Mouse (Mus musculus): Measurements from ENCODE around the gene Hspa4.
"Not testable (repeated sequence)": the region's sequence is repeated elsewhere in the genome, so short reads cannot be mapped to it uniquely, and the experiment has no call there.

Gene Hspa4

GRCm38 (mm10) chr11:53307558-53308065, 7.4 kb upstream of the Hspa4 start:
- ATAC-seq (ENCODE audit: low TSS enrichment) = no peak

GRCm38 (mm10) chr11:53306965-53307364, 6.7 kb upstream of the Hspa4 start:
- ATAC-seq (ENCODE audit: low TSS enrichment) = no peak

GRCm38 (mm10) chr11:53304044-53304840, 4.0 kb upstream of the Hspa4 start:
- no peak for ATAC-seq (ENCODE audit: low TSS enrichment)

- no peak for ATAC-seq (ENCODE audit: low TSS enrichment)
Measured at GRCm38 (mm10) chr11:53301167-53301515, 884 bp upstream of the Hspa4 start.

- peak; percentile 41; the same call in 1 of the 2 replicates for ATAC-seq (ENCODE audit: low TSS enrichment)
Measured at GRCm38 (mm10) chr11:53299551-53300329, 517 bp downstream of the Hspa4 start.

- ATAC-seq (ENCODE audit: low TSS enrichment) = no peak
Measured at GRCm38 (mm10) chr11:53297947-53298860, 2.1 kb downstream of the Hspa4 start.

DNA sequence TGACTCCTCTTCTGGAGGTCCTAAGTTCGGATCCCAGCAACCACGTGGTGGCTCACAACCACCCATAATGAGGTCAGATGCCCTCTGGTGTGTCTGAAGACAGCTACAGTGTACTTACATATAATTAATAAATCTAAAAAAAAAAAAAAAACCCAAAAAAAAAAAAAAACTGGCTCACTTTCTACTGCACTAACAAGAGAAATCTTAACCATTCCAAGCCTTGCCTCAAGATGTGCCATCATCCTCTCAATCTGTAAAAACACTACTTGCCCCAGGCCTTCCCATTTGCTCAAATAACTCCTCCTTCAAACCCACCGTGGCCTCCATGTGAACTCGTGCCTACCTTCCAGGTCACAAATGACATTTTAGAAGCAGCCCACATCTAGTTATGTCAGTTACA, 3.4 kb downstream of the Hspa4 start:
- ATAC-seq (ENCODE audit: low TSS enrichment) = no peak

- no peak for ATAC-seq (ENCODE audit: low TSS enrichment)
Measured at GRCm38 (mm10) chr11:53294441-53294840, 5.8 kb downstream of the Hspa4 start.

GRCm38 (mm10) chr11:53290871-53291270, 9.4 kb downstream of the Hspa4 start:
- no peak for ATAC-seq (ENCODE audit: low TSS enrichment)

DNA sequence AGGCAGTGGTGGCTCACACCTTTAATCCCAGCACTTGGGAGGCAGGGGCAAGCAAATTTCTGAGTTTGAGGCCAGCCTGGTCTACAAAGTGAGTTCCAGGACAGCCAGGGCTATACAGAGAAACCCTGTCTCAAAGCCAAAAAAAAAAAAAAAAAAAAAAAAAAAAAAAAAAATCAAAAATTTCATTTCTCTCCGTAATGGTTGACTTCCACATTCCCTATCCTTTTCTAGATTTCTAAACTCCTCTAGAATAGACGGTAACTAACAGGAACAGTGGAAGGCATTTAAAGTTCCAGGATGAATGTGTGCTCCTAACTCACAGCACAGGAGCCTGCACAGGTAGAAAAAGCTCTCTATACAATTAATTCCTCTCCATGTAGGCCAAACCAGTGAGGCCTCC, 10.1 kb downstream of the Hspa4 start:
- ATAC-seq (ENCODE audit: low TSS enrichment) = not testable (repeated sequence)

DNA sequence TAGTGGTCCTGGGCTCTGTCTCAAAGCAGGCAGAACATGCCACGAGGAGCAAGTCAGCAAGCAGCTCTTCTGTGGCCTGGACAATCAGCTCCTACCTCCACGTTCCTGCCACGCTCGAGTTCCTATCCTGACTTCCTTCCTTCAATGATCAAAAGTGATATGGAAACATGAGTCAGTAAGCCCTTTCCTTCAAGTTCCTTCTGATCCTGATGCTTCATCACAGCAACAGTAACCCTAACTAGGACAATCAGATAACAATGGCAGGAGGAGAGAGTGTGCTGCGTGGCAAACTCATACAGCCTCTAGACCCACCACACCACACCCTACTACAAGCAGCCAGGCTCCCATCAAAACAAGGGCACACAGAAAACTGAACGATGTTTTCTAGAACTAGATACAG, 14.4 kb downstream of the Hspa4 start:
- no peak for ATAC-seq (ENCODE audit: low TSS enrichment)

GRCm38 (mm10) chr11:53278411-53278810, 21.8 kb downstream of the Hspa4 start:
- no peak for ATAC-seq (ENCODE audit: low TSS enrichment)

- no peak for ATAC-seq (ENCODE audit: low TSS enrichment)
Measured at GRCm38 (mm10) chr11:53275358-53275757, 24.9 kb downstream of the Hspa4 start.

- no peak for ATAC-seq (ENCODE audit: low TSS enrichment)
Measured at GRCm38 (mm10) chr11:53273313-53273712, 26.9 kb downstream of the Hspa4 start.

DNA sequence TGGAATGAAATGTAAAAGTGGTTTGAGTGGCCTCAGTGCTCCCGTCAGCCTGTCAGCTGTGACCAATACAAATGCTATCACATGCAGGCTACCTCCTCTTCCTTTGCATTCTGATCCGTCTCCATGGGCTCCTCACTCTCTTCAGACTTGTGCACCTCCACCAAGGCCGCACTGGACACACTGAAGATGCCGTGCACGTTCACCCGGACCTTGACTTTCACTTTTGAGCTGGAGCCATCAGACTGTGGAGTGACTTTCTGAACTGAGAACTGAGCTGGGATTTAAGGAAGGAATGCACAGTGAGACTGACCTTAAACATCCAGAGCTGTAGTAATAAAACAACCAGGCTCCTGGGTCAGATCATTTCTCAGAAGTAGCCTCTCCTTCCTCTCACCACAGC, 30.7 kb downstream of the Hspa4 start:
- no peak for ATAC-seq (ENCODE audit: low TSS enrichment)

- ATAC-seq (ENCODE audit: low TSS enrichment) = no peak
Measured at GRCm38 (mm10) chr11:53260556-53260955, 39.7 kb downstream of the Hspa4 start.

- no peak for ATAC-seq (ENCODE audit: low TSS enrichment)
Measured at GRCm38 (mm10) chr11:53260056-53260455, 40.2 kb downstream of the Hspa4 start.

- ATAC-seq (ENCODE audit: low TSS enrichment) = no peak
Measured at GRCm38 (mm10) chr11:53259047-53259632, 41.1 kb downstream of the Hspa4 start.

DNA sequence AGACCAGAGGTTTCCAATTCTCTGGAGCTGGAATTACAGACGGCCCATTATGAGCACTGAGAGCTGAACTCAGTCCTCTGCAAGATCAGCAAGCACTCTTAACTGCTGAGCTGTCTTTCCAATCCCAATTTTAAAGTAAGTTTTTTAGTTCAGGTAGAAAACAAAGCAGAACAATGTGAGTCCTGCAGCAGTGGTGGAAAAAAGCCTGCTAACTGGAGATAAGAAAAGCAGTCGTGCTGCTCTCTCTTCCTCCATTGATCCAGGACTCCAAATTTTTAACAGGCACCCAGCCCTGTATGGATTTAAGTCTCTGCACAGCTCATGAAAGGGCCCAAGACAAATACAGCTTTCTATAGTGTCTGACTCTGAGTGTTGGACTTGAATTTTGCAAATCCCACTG, 43.3 kb downstream of the Hspa4 start:
- no peak for ATAC-seq (ENCODE audit: low TSS enrichment)

- ATAC-seq (ENCODE audit: low TSS enrichment) = peak; percentile 58
Measured at GRCm38 (mm10) chr11:53254926-53255325, 45.3 kb downstream of the Hspa4 start.

- no peak for ATAC-seq (ENCODE audit: low TSS enrichment)
Measured at GRCm38 (mm10) chr11:53254428-53254827, 45.8 kb downstream of the Hspa4 start.
